Mouse (Mus musculus): ENCODE results near the gene Rimklb.

GRCm38 (mm10) chr6:122411281-122411680 is 87.3 kb downstream of the Rimklb start:
- TF ChIP-seq CTCF (conservative IDR thresholded peaks at IDR 0.05; ENCODE audit: insufficient read depth, insufficient read length, low read depth, low read length) (no peak), POLR2A (IDR thresholded peaks at IDR 0.05; ENCODE audit: low read depth, low read length) (no peak)
